17 mouse cellular contexts compared by ENCODE assay signal in the genomic region with DNA sequence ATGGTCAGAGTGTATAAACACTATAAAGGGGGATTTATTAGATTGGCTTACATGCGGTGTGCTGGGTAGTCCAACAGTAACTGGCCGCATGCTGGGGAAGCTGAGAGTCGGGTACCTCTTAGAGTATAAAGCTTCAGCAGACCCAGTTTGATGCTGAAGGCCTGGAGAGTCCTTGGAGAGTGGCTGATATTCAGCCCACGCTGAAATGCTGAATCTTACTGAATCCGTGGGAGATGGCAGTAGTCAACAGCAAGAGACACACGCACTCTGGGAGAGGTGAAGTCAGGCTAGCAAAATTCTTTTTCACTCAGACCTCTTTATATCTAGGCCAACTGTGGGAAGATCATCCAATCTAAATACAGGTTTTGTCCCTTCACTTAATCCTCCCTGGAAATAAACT.
"Had no signal": no experiment of that assay in that cellular context is flagged by ENCODE, and none has a peak within 500 bp of the region (broad histone marks: within the 10 kb centered on the region; RNA-seq: fewer than 3 reads in every experiment).

No protein-coding gene starts in this region.

- ATAC-seq: liver, embryonic 12.5 days; liver, postnatal 0 days; lung, postnatal 0 days; midbrain, embryonic 13.5 days; midbrain, embryonic 15.5 days; midbrain, embryonic 16.5 days had no signal

- DNase-seq: left cerebral cortex, postnatal 4 days; liver; liver, embryonic 13.5 days; liver, postnatal 0 days; lung, adult 18-20 months; lung, adult 2 months; lung, embryonic 14.5 days; lung, postnatal 10 days; lung, postnatal 14 days; lung, postnatal 36 days; lung, postnatal 4 days; midbrain, embryonic 14.5 days had no signal
